Mouse (Mus musculus) hindbrain, postnatal 0 days (tissue): ENCODE results near the gene Uncx. TPM values are rescaled to one million over a fixed set of nuclear protein-coding genes. Genes with fewer than 3 reads are reported as not detected.
"Not testable (repeated sequence)": the region's sequence is repeated elsewhere in the genome, so short reads cannot be mapped to it uniquely, and the experiment has no call there.

ENCODE experiments used
- ATAC-seq: fragments of 200-750 bp; cut with Nextera tagmentation; 2 replicates; pipeline ENCODE4 v1.8.0; 2017; ENCODE audit warnings: mild to moderate bottlenecking, moderate TSS enrichment, moderate library complexity
- DNase-seq: peaks from one replicate; pipeline ENCODE4 v3.0.0-alpha.2; 2015; ENCODE audit warnings: low spot score
- H3K27ac ChIP-seq: fragments of 300-500 bp; sonication (generic); 2 replicates; pipeline ENCODE4 v1.5.1; 2014; ENCODE audit warnings: mild to moderate bottlenecking
- H3K27me3 ChIP-seq: fragments of 300-500 bp; sonication (generic); 2 replicates; pipeline ENCODE4 v1.6.1; 2014; ENCODE audit warnings: low read length, mixed read lengths; ENCODE audit not compliant: insufficient read depth
- H3K36me3 ChIP-seq: fragments of 300-500 bp; sonication (generic); 2 replicates; pipeline ENCODE4 v1.6.1; 2014; ENCODE audit warnings: low read length, mixed read lengths; ENCODE audit not compliant: insufficient read depth
- H3K4me1 ChIP-seq: fragments of 300-500 bp; sonication (generic); 2 replicates; pipeline ENCODE4 v1.6.1; 2014; ENCODE audit warnings: antibody characterized with exemption, low read length, mixed read lengths; ENCODE audit not compliant: insufficient read depth
- H3K4me2 ChIP-seq: fragments of 300-500 bp; sonication (generic); 2 replicates; pipeline ENCODE4 v1.6.1; 2014; ENCODE audit warnings: low read depth, mild to moderate bottlenecking, low read length, moderate library complexity, mixed read lengths
- H3K4me3 ChIP-seq: fragments of 300-500 bp; sonication (generic); 2 replicates; pipeline ENCODE4 v1.5.1; 2014; ENCODE audit warnings: low read length
- H3K9ac ChIP-seq: fragments of 300-500 bp; sonication (generic); replicated peaks from 2 replicates; pipeline ENCODE4 v1.6.1; 2014; ENCODE audit warnings: mild to moderate bottlenecking, low read length, moderate library complexity, mixed read lengths
- H3K9me3 ChIP-seq: fragments of 300-500 bp; sonication (generic); 2 replicates; pipeline ENCODE4 v1.6.1; 2016; ENCODE audit warnings: low read length, mixed read lengths
- CTCF ChIP-seq: IDR thresholded peaks from 2 replicates; pipeline ENCODE4 v1.5.1; 2016; ENCODE audit warnings: antibody characterized with exemption, control low read depth, low read depth
- WGBS: fragments of 180-500 bp; shearing (Covaris S2); extraction: QIAGEN DNeasy Blood & Tissue Kit; methylation state at CpG from one replicate; pipeline ENCODE4 v1.1.7; 2014; 5-methylcytosine and 5-hydroxymethylcytosine counted together
- polyA plus RNA-seq: library from polyadenylated mRNA; unstranded; fragments of >200 nt; fragmentation: Nextera tagmentation; extraction: Ambion mirVana; gene quantifications from 2 replicates; pipeline ENCODE4 v1.2.1, GENCODE M21; 2015
- total RNA-seq: library from RNA; depleted of rRNA; stranded (reverse); fragments of >200 nt; gene quantifications from 2 replicates; pipeline ENCODE4 v1.2.3, GENCODE M21; 2014; rRNA removed

Gene Uncx
- total and polyA plus RNA-seq, 2 experiments from 2014 or later = 30.6 to 31.3 TPM

DNA sequence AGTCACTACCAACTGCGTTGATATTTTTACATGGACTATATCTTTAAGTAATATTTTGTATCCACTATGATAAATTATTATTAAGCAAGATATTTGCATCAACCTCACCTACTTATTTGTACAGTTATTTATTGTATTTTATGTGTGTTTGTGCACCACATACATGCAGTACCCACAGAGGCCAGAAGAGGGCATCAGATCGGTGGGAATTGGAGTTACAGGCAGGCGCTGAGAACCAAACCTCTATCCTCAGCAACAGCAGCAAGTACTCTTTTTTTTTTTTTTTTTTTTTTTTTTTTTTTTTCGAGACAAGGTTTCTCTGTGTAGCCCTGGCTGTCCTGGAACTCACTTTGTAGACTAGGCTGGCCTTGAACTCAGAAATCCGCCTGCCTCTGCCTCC, 44.2 kb downstream of the Uncx start:
- not testable (repeated sequence) for DNase-seq, H3K27me3 ChIP-seq, ATAC-seq, H3K4me3 ChIP-seq, H3K36me3 ChIP-seq, H3K27ac ChIP-seq, H3K4me2 ChIP-seq, H3K9me3 ChIP-seq, H3K9ac ChIP-seq, H3K4me1 ChIP-seq
- 91% methylated on average over 4 of the region's 5 CpGs for WGBS
- TF ChIP-seq CTCF = peak; percentile 33

DNA sequence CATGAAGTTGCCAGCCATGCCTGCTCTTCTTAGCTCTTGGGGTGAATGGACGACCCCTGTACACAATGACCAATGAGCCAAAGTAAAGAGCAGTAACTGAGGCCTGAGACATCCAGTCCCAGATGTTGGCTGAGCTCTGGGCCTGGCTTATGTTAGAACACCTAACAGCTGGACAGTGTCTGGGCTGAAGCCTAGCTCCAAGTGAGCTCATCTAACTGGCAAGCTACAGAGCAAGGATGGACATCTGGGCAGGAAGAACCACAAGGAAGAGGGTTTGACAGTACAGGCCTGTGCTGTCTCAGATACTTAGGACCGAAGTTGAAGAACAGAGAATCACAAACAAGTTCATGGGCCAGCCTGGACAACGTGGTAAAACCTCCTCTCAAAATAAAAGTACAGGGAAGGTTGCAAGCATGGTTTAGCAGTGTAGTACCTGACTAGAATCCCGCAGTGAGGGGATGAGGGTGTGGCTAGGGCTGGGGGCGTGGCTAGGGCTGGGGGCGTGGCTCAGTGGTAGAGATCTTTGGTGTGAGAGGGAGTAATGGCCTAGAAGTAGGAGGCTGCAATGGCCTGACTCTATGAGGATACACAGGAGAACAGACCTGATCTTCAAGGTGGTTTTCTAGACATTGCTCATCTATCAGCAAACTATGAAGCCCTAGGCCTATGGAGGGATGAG, 47.5 kb downstream of the Uncx start:
- not testable (repeated sequence) for H3K9ac ChIP-seq, H3K27ac ChIP-seq, H3K27me3 ChIP-seq, H3K4me3 ChIP-seq, H3K4me1 ChIP-seq, H3K4me2 ChIP-seq, H3K9me3 ChIP-seq, DNase-seq, H3K36me3 ChIP-seq, ATAC-seq
- WGBS = 56% methylated on average over 6 of the region's 6 CpGs

DNA sequence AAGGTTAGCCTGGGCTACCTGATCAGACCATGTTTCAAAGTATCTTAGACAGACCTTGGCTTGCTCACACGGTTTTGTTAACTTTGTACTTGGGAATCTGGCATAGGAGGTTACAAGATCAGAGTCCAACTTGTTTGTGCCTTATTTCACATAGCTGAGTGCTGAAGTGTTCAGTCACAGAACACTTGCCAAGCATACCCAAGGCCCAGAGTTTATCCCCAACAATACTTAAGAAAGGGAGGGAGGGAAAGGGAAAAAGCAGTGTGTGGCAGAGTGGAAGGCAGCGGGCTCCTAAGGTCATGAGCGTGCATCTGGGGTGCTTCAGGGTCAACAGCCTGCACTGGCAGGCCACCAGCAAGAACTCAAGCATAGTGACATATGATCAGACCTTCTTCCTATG, 48.7 kb downstream of the Uncx start:
- 85% methylated on average over 3 of the region's 3 CpGs for WGBS
- ATAC-seq (no peak), DNase-seq (no peak)
- TF ChIP-seq CTCF = no peak
- H3K27me3 ChIP-seq = no peaks in the 10 kb centered on the region
- no peaks in the 10 kb centered on the region for H3K4me1 ChIP-seq
- H3K27ac ChIP-seq = no peak overlapping the region
- H3K4me2 ChIP-seq = no peak overlapping the region
- H3K4me3 ChIP-seq = no peak overlapping the region
- no peak overlapping the region for H3K9ac ChIP-seq
- no peaks in the 10 kb centered on the region for H3K9me3 ChIP-seq
- no peaks in the 10 kb centered on the region for H3K36me3 ChIP-seq

DNA sequence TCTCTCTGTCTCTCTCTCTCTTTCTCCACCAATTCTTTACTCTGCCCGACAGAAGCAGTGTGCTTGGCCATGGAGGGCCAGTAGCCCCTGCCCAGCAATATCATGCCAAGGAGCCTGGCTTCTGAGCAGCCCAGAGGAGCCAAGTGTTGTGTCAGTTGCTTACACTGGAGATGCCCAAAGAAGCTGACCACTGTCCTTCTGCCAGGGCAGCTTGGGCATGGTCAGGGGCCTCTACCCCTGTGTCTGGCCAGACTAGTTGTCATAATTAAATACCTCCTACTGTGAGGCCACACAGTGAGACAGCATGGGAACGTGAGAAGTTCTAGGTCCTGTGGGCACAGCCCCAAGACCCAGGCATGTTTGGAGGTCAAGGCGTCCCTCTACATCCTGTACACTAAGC, 49.6 kb downstream of the Uncx start:
- H3K4me3 ChIP-seq = no peak overlapping the region
- H3K9ac ChIP-seq = no peak overlapping the region
- no peaks in the 10 kb centered on the region for H3K36me3 ChIP-seq
- DNase-seq (no peak), ATAC-seq (no peak)
- H3K4me2 ChIP-seq = no peak overlapping the region
- H3K27ac ChIP-seq = no peak overlapping the region
- H3K9me3 ChIP-seq = no peaks in the 10 kb centered on the region
- no peak for TF ChIP-seq CTCF
- WGBS = 57% methylated on average over 3 of the region's 3 CpGs
- no peaks in the 10 kb centered on the region for H3K4me1 ChIP-seq
- H3K27me3 ChIP-seq = no peaks in the 10 kb centered on the region

DNA sequence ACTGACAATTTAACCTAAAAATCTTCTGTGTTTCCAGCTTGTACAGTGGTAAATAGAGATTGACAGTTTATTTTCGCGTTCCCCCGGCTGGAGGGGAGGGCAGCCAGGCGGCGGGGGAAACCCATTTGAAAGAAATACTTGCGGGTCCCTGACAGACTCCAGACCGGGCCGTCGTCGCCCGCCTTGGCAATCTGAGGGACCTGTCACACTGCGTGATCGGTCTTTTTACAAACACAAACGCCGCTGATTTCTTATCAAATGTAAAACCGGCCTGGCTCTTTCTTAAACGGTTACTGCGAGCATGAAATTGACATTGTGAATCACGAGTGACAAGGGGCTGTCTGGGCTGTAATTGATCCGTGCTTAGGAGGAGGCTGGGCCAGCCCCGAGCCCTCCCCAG, 50.5 kb downstream of the Uncx start:
- no peak for ATAC-seq
- Histone ChIP-seq H3K27ac (no peak overlapping the region), H3K4me2 (peak overlapping the region; percentile 21; the same call in 1 of the 2 replicates), H3K9me3 (no peaks in the 10 kb centered on the region), H3K36me3 (no peaks in the 10 kb centered on the region), H3K9ac (no peak overlapping the region), H3K27me3 (no peaks in the 10 kb centered on the region), H3K4me3 (no peak overlapping the region), H3K4me1 (no peaks in the 10 kb centered on the region)
- WGBS = 12% methylated on average over 21 of the region's 21 CpGs
- no peak for DNase-seq
- TF ChIP-seq CTCF = no peak

DNA sequence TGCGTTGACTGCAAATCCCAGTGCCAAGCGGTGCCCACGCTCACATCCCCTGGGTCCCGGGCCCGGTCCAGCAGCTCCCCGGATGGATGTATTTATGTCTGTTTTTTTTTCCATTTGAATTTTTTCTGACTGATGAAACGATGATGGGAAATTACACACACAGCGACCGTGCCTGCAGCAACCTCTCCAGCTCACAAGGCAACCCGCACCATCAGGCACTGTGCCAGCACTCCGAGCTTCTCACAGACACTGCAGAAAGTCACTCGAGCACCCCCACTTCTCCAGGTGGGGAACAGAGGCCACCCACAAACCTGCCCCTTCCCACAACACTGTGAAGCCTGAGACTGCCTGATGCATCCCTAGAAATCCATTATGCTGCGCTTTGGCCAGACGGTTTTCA, 51.7 kb downstream of the Uncx start:
- WGBS = 45% methylated on average over 14 of the region's 14 CpGs
- DNase-seq = no peak
- H3K4me3 ChIP-seq = no peak overlapping the region
- no peak overlapping the region for H3K4me2 ChIP-seq
- H3K9ac ChIP-seq = no peak overlapping the region
- peaks cover 2% of the 10 kb centered on the region for H3K4me1 ChIP-seq
- H3K36me3 ChIP-seq = no peaks in the 10 kb centered on the region
- H3K27me3 ChIP-seq = no peaks in the 10 kb centered on the region
- no peak for ATAC-seq
- no peak overlapping the region for H3K27ac ChIP-seq
- no peak for TF ChIP-seq CTCF
- H3K9me3 ChIP-seq = no peaks in the 10 kb centered on the region

Other genes starting within 250 kb of the Uncx start
- gene Adap1, start 217.9 kb upstream of the Uncx start, total RNA-seq = 241 and 242 TPM in 2 replicates
- gene Adap1, start 217.9 kb upstream of the Uncx start, polyA plus RNA-seq = 123 and 128 TPM in 2 replicates
- gene Cox19, start 192.1 kb upstream of the Uncx start, total RNA-seq = 93.7 and 106 TPM in 2 replicates
- gene Cox19, start 192.1 kb upstream of the Uncx start, polyA plus RNA-seq = 86.3 and 91.0 TPM in 2 replicates
- not detected in 2 replicates for gene Cyp2w1, start 190.9 kb upstream of the Uncx start, total RNA-seq
- gene Cyp2w1, start 190.9 kb upstream of the Uncx start, polyA plus RNA-seq = not detected in 2 replicates
- gene Gpr146, start 165.8 kb upstream of the Uncx start, total RNA-seq = 8.1 and 10.1 TPM in 2 replicates
- gene Gpr146, start 165.8 kb upstream of the Uncx start, polyA plus RNA-seq = 3.7 and 4.4 TPM in 2 replicates
- gene C130050O18Rik, start 138.2 kb upstream of the Uncx start, total RNA-seq = 1.1 TPM in 1 of 2 replicates, not detected in the other
- gene C130050O18Rik, start 138.2 kb upstream of the Uncx start, polyA plus RNA-seq = 0.34 TPM in 1 of 2 replicates, not detected in the other
- gene Gper1, start 120.3 kb upstream of the Uncx start, total RNA-seq = 5.8 and 9.6 TPM in 2 replicates
- 5.6 and 6.2 TPM in 2 replicates for gene Gper1, start 120.3 kb upstream of the Uncx start, polyA plus RNA-seq
- gene 3110082I17Rik, start 83.0 kb upstream of the Uncx start, total RNA-seq = 6.1 and 12.8 TPM in 2 replicates
- gene 3110082I17Rik, start 83.0 kb upstream of the Uncx start, polyA plus RNA-seq = 17.1 and 18.2 TPM in 2 replicates
- 55.2 and 61.1 TPM in 2 replicates for gene Zfand2a, start 58.9 kb upstream of the Uncx start, total RNA-seq
- gene Zfand2a, start 58.9 kb upstream of the Uncx start, polyA plus RNA-seq = 19.4 and 26.2 TPM in 2 replicates
- gene Micall2, start 192.8 kb downstream of the Uncx start, total RNA-seq = 11.0 and 13.9 TPM in 2 replicates
- 8.8 and 10.7 TPM in 2 replicates for gene Micall2, start 192.8 kb downstream of the Uncx start, polyA plus RNA-seq
- gene Ints1, start 232.2 kb downstream of the Uncx start, total RNA-seq = 126 and 158 TPM in 2 replicates
- 23.2 and 24.3 TPM in 2 replicates for gene Ints1, start 232.2 kb downstream of the Uncx start, polyA plus RNA-seq
- 12.9 and 13.1 TPM in 2 replicates for gene Mafk, start 248.0 kb downstream of the Uncx start, total RNA-seq
- gene Mafk, start 248.0 kb downstream of the Uncx start, polyA plus RNA-seq = 6.5 and 7.0 TPM in 2 replicates